Mouse (Mus musculus): ENCODE results near the gene Fam118a. TPM values are rescaled to one million over a fixed set of nuclear protein-coding genes. Genes with fewer than 3 reads are reported as not detected.
"Not testable (repeated sequence)": the region's sequence is repeated elsewhere in the genome, so short reads cannot be mapped to it uniquely, and the experiment has no call there.

Fam118a gene
- total RNA-seq, 2 experiments from 2014 or later = 7.5 to 8.4 TPM

- no peak for ATAC-seq (ENCODE audit: poor library complexity, severe bottlenecking)
Measured at GRCm38 (mm10) chr15:85011895-85012661, 16.7 kb upstream of the Fam118a start.

- ATAC-seq (ENCODE audit: poor library complexity, severe bottlenecking) = no peak
Measured at GRCm38 (mm10) chr15:85012662-85013054, 16.1 kb upstream of the Fam118a start.

GRCm38 (mm10) chr15:85015771-85016170, 13.0 kb upstream of the Fam118a start:
- no peak for ATAC-seq (ENCODE audit: poor library complexity, severe bottlenecking)

GRCm38 (mm10) chr15:85016951-85017664, 11.6 kb upstream of the Fam118a start, which contains the start of gene Upk3a:
Gene Upk3a, plus strand, starts transcription at chr15:85017141.
- ATAC-seq (ENCODE audit: poor library complexity, severe bottlenecking) = no peak

- no peak for ATAC-seq (ENCODE audit: poor library complexity, severe bottlenecking)
Measured at GRCm38 (mm10) chr15:85022211-85022610, 6.5 kb upstream of the Fam118a start.

GRCm38 (mm10) chr15:85026197-85026596, 2.6 kb upstream of the Fam118a start:
- ATAC-seq (ENCODE audit: poor library complexity, severe bottlenecking) = no peak

GRCm38 (mm10) chr15:85027740-85028139, 1.0 kb upstream of the Fam118a start:
- no peak for ATAC-seq (ENCODE audit: poor library complexity, severe bottlenecking)

GRCm38 (mm10) chr15:85030643-85031042, 1.9 kb downstream of the Fam118a start:
- not testable (repeated sequence) for ATAC-seq (ENCODE audit: poor library complexity, severe bottlenecking)

GRCm38 (mm10) chr15:85031866-85032265, 3.1 kb downstream of the Fam118a start:
- ATAC-seq (ENCODE audit: poor library complexity, severe bottlenecking) = no peak

GRCm38 (mm10) chr15:85033916-85034315, 5.2 kb downstream of the Fam118a start:
- not testable (repeated sequence) for ATAC-seq (ENCODE audit: poor library complexity, severe bottlenecking)

GRCm38 (mm10) chr15:85036566-85037342, 8.0 kb downstream of the Fam118a start:
- peak; percentile 93 for ATAC-seq (ENCODE audit: poor library complexity, severe bottlenecking)

GRCm38 (mm10) chr15:85037343-85037690, 8.6 kb downstream of the Fam118a start:
- no peak for ATAC-seq (ENCODE audit: poor library complexity, severe bottlenecking)

GRCm38 (mm10) chr15:85041546-85042225, 12.9 kb downstream of the Fam118a start:
- ATAC-seq (ENCODE audit: poor library complexity, severe bottlenecking) = no peak

- ATAC-seq (ENCODE audit: poor library complexity, severe bottlenecking) = peak; percentile 68
Measured at GRCm38 (mm10) chr15:85042361-85042954, 13.7 kb downstream of the Fam118a start.

- ATAC-seq (ENCODE audit: poor library complexity, severe bottlenecking) = no peak
Measured at GRCm38 (mm10) chr15:85043116-85043515, 14.4 kb downstream of the Fam118a start.

- no peak for ATAC-seq (ENCODE audit: poor library complexity, severe bottlenecking)
Measured at GRCm38 (mm10) chr15:85043761-85044160, 15.0 kb downstream of the Fam118a start.

- no peak for ATAC-seq (ENCODE audit: poor library complexity, severe bottlenecking)
Measured at GRCm38 (mm10) chr15:85046230-85046950, 17.6 kb downstream of the Fam118a start.

- ATAC-seq (ENCODE audit: poor library complexity, severe bottlenecking) = no peak
Measured at GRCm38 (mm10) chr15:85047865-85048264, 19.1 kb downstream of the Fam118a start.

- no peak for ATAC-seq (ENCODE audit: poor library complexity, severe bottlenecking)
Measured at GRCm38 (mm10) chr15:85049758-85050157, 21.0 kb downstream of the Fam118a start.

GRCm38 (mm10) chr15:85054098-85054497, 25.4 kb downstream of the Fam118a start:
- no peak for ATAC-seq (ENCODE audit: poor library complexity, severe bottlenecking)
